Mouse (Mus musculus): Measurements from ENCODE around the gene Hist1h2ah. TPM values are rescaled to one million over a fixed set of nuclear protein-coding genes. Genes with fewer than 3 reads are reported as not detected.

Gene Hist1h2ah
- total and polyA plus RNA-seq, 3 experiments = 3.7 to 1,284 TPM; not detected in 1

DNA sequence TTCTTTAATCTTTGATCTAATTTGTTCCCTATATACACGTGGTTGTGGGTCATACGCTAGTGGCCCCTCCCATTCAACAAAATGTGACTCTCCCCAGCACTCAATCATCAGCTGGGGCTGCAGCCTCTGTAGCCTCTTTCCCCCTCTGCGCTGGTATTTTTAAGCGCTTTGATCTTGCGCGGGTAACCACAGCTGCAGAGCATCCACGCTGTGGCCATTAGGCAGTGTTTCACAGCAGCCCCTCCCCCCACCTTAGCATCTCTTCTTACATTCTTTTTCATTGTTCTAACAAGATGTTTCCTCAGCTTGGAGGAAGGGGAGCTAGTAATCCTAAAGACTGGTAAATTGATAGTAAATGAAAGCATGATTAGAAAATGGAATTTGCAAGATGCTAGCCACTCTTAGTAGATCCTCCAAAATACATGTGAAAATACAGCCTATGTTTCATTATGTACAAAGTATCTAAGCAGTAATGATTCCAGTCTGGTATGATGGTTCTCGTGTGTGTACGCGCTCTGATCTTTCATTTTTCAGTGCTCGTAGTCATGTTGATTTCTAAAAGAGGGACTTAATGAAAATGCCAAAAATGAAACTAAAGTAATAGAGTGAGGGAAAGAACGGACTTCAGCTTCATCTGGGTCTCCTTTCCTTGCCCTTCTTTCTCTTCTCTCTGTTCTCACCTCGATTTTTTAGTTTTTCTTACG lies 14.5 kb upstream of the Hist1h2ah start:
- DNase-seq (ENCODE audit: low read depth, low spot score) = peak; percentile 77
- no peaks in the 10 kb centered on the region for H3K9me3 ChIP-seq (replicated peaks; ENCODE audit: insufficient read depth, low read length)
- H3K27me3 ChIP-seq (ENCODE audit: control insufficient read depth in 1 of 2, insufficient read depth in 2 of 2, low read length in 2 of 2) = 0 out of 4 replicates have a peak, but pooled peaks cover 0 to 2% of the 10 kb centered on the region in 2 experiments
- no peak for TF ChIP-seq RAD21 (IDR thresholded peaks at IDR 0.05; ENCODE audit: low read depth, low read length)
- TF ChIP-seq GABPA (IDR thresholded peaks at IDR 0.05; ENCODE audit: low read depth, low read length) = no peak
- no peak for TF ChIP-seq BHLHE40 (IDR thresholded peaks at IDR 0.05; ENCODE audit: borderline replicate concordance, low read depth, low read length)
- TF ChIP-seq ELF1 (IDR thresholded peaks at IDR 0.05; ENCODE audit: low read depth, low read length) = no peak
- TF ChIP-seq POLR2A (IDR thresholded peaks at IDR 0.05; ENCODE audit: control insufficient read depth in 1 of 2, insufficient read depth in 1 of 2, low read depth in 1 of 2, low read length in 2 of 2, poor library complexity in 1 of 2) = no peak
- no peak for TF ChIP-seq NRF1 (IDR thresholded peaks at IDR 0.05; ENCODE audit: insufficient read depth, low read depth, low read length, poor library complexity, severe bottlenecking)
- TF ChIP-seq RCOR1 (IDR thresholded peaks at IDR 0.05; ENCODE audit: low read depth, low read length) = no peak
- no peak for TF ChIP-seq UBTF (IDR thresholded peaks at IDR 0.05; ENCODE audit: borderline replicate concordance, insufficient read depth, low read depth, low read length)
- TF ChIP-seq E2F4 (IDR thresholded peaks at IDR 0.05; ENCODE audit: borderline replicate concordance, low read depth, low read length) = no peak
- no peak for TF ChIP-seq EP300 (IDR thresholded peaks at IDR 0.05; ENCODE audit: low read depth in 1 of 2, low read length in 2 of 2)
- TF ChIP-seq GATA1 (IDR thresholded peaks at IDR 0.05; ENCODE audit: low read depth, low read length) = no peak
- no peak for TF ChIP-seq MYC (IDR thresholded peaks at IDR 0.05; ENCODE audit: low read depth, low read length)
- no peak for TF ChIP-seq TAL1 (IDR thresholded peaks at IDR 0.05; ENCODE audit: low read length)
- TF ChIP-seq CHD2 (IDR thresholded peaks at IDR 0.05; ENCODE audit: low read length) = no peak
- H3K9ac ChIP-seq (ENCODE audit: control insufficient read depth, low read depth, low read length, poor library complexity, severe bottlenecking) = peak overlapping the region; percentile 63
- H3K4me3 ChIP-seq (ENCODE audit: control insufficient read depth in 1 of 2, insufficient read depth in 1 of 2, low read depth in 2 of 2, low read length in 2 of 2) = peak overlapping the region; percentile 60 to 87
- peaks cover 0 to 1% of the 10 kb centered on the region in 2 experiments; a peak in 1 of 4 replicates for H3K4me1 ChIP-seq (ENCODE audit: control insufficient read depth in 1 of 2, insufficient read depth in 2 of 2, low read length in 2 of 2)
- H3K27ac ChIP-seq (ENCODE audit: control insufficient read depth, low read depth, low read length) = peak overlapping the region; percentile 55
- H3K79me2 ChIP-seq (ENCODE audit: control insufficient read depth, insufficient read depth, low read length, poor library complexity) = peaks cover 1% of the 10 kb centered on the region; the same call in 1 of the 2 replicates
- H3K36me3 ChIP-seq (ENCODE audit: control insufficient read depth in 1 of 2, insufficient read depth in 2 of 2, low read length in 2 of 2) = peaks cover 0 to 2% of the 10 kb centered on the region in 2 experiments; a peak in 2 of 4 replicates

DNA sequence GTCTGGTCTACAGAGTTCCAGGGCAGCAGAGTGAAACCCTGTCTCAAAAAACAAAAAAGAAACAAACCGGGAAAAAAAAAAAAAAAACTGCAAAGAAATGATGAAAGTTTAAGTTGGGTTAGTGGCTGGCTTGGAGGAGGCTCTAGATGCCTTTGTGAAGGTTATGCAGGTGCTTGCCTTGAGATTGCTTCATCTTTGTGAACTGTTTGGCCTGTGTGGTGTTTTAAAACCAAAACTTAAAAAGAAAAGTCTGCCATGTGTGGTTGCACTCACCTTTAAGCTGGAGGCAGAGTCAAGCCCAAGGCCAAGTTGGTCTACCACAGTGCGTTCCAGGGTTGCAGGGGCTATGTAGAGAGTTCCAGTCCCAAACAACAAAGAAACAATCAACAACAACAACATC lies 13.7 kb upstream of the Hist1h2ah start:
- H3K27ac ChIP-seq (ENCODE audit: control insufficient read depth, low read depth, low read length) = no peak overlapping the region
- H3K79me2 ChIP-seq (ENCODE audit: control insufficient read depth, insufficient read depth, low read length, poor library complexity) = peaks cover 1% of the 10 kb centered on the region; the same call in 1 of the 2 replicates
- peaks cover 0 to 2% of the 10 kb centered on the region in 2 experiments; a peak in 2 of 4 replicates for H3K36me3 ChIP-seq (ENCODE audit: control insufficient read depth in 1 of 2, insufficient read depth in 2 of 2, low read length in 2 of 2)
- no peaks in the 10 kb centered on the region for H3K27me3 ChIP-seq (ENCODE audit: control insufficient read depth in 1 of 2, insufficient read depth in 2 of 2, low read length in 2 of 2)
- H3K4me1 ChIP-seq (ENCODE audit: control insufficient read depth in 1 of 2, insufficient read depth in 2 of 2, low read length in 2 of 2) = peaks cover 0 to 4% of the 10 kb centered on the region in 2 experiments; a peak in 1 of 4 replicates
- TF ChIP-seq GATA1 (IDR thresholded peaks at IDR 0.05; ENCODE audit: low read depth, low read length) = no peak
- DNase-seq (ENCODE audit: low read depth, low spot score) = no peak
- H3K9me3 ChIP-seq (replicated peaks; ENCODE audit: insufficient read depth, low read length) = no peaks in the 10 kb centered on the region
- H3K9ac ChIP-seq (ENCODE audit: control insufficient read depth, low read depth, low read length, poor library complexity, severe bottlenecking) = no peak overlapping the region
- H3K4me3 ChIP-seq (ENCODE audit: control insufficient read depth in 1 of 2, insufficient read depth in 1 of 2, low read depth in 2 of 2, low read length in 2 of 2) = no peak overlapping the region
